Mouse (Mus musculus) MEL (cell line): ENCODE data around the gene Lrrc56.

ENCODE experiments used
- CTCF ChIP-seq, 3 experiments: IDR thresholded peaks in 2 of 3; conservative IDR thresholded peaks in 1 of 3; 2 replicates each; pipeline ENCODE4 v1.5.1; 2011 to 2012; ENCODE audit warnings: low read length in 3 of 3, low read depth in 2 of 3, mild to moderate bottlenecking in 2 of 3, improper control_type of control experiment in 1 of 3, inconsistent platforms in 1 of 3, mixed read lengths in 1 of 3, moderate library complexity in 1 of 3; ENCODE audit not compliant: control insufficient read depth in 1 of 3, insufficient read depth in 1 of 3, poor library complexity in 1 of 3, severe bottlenecking in 1 of 3
- E2F4 ChIP-seq: IDR thresholded peaks from 2 replicates; pipeline ENCODE4 v1.6.1; 2011; ENCODE audit warnings: low read depth, low read length, improper control_type of control experiment, borderline replicate concordance
- MAFK ChIP-seq: IDR thresholded peaks from 2 replicates; pipeline ENCODE4 v1.6.1; 2011; ENCODE audit warnings: low read depth, mild to moderate bottlenecking, low read length, improper control_type of control experiment, borderline replicate concordance
- TCF12 ChIP-seq: IDR thresholded peaks from 2 replicates; pipeline ENCODE4 v1.6.1; 2014; ENCODE audit warnings: low read depth, mild to moderate bottlenecking, inconsistent platforms, low read length, improper control_type of control experiment, moderate library complexity
- USF1 ChIP-seq: IDR thresholded peaks from 2 replicates; pipeline ENCODE4 v1.6.1; 2014; ENCODE audit warnings: low read depth, mild to moderate bottlenecking, inconsistent platforms, low read length, improper control_type of control experiment, moderate library complexity

DNA sequence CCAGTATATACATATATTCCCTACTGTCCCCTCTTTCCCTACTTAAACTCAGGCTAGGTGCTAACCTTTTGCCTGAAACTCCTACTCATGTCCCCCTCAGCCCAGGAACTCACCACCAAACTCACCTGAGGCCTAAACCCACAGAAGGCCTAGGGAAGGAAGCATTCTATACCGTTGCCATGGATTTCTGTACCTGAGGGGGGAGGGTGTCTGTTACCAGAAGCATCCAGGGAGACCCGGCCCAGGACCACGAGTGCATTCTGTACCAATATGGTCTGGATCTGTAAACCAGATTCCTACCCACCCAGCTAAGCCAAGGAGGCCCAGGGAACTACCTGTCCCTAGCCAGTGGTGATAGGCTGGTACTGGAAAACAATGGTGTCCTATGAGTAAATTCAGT is 20.4 kb downstream of the Lrrc56 start:
- no peak for TF ChIP-seq MAFK
- no peak for TF ChIP-seq USF1
- no peak for TF ChIP-seq CTCF (IDR thresholded peaks at IDR 0.05 in 2 of 3, conservative IDR thresholded peaks at IDR 0.05 in 1 of 3; ENCODE audit: control insufficient read depth in 1 of 3, insufficient read depth in 1 of 3, low read depth in 2 of 3, low read length in 3 of 3, poor library complexity in 1 of 3, severe bottlenecking in 1 of 3)
- TF ChIP-seq E2F4, result no peak
- TF ChIP-seq TCF12, result no peak
